Mouse (Mus musculus) 3134 (cell line): ENCODE data around the gene Ephb1.

Experiments used
- DNase-seq: peaks from one replicate; pipeline ENCODE4 v3.0.0-alpha.2; 2011; ENCODE audit warnings: low spot score; ENCODE audit not compliant: insufficient read length; ENCODE audit errors: extremely low read depth

The Ephb1 gene

DNA sequence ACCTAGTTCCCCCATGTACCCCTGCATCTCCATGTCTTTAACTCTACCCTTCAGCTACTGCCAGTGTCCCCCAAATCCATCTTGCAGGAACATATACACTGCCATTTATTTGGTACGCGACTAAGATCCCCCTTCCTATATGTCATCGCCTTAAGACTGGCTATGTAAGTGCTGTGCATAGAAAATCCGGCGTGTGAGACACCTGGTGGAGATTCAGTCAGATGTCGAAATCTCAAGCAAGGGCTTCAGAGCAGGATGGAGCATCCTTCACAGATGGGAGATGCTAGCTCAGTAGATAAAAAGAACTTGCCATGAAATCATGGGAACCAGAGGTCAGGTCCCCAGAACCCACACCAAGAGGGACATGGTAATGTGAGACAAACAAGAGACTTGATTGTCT is 276.3 kb downstream of the Ephb1 start:
- DNase-seq = no peak

DNA sequence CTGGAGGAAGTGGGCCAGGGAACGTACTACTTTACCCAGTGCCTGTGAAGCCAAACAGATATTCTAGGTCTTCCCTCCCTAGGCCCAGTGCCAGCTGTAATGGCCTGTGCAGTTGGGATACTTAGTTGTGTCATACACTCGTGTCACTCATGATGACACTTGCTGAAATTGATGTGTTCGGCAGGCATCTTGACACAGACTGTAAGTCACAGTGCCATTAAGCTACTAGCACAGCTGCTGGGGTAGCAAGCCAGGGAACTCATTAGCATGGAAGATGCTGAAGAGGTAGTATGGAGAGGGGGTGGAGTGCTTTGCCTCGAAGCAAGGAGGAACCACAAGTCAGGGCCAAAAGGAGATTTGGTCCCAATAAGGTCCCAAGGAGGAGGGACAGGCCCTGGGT is 279.0 kb downstream of the Ephb1 start:
- no peak for DNase-seq

GRCm38 (mm10) chr9:102073404-102073803 is 281.1 kb downstream of the Ephb1 start:
- no peak for DNase-seq

DNA sequence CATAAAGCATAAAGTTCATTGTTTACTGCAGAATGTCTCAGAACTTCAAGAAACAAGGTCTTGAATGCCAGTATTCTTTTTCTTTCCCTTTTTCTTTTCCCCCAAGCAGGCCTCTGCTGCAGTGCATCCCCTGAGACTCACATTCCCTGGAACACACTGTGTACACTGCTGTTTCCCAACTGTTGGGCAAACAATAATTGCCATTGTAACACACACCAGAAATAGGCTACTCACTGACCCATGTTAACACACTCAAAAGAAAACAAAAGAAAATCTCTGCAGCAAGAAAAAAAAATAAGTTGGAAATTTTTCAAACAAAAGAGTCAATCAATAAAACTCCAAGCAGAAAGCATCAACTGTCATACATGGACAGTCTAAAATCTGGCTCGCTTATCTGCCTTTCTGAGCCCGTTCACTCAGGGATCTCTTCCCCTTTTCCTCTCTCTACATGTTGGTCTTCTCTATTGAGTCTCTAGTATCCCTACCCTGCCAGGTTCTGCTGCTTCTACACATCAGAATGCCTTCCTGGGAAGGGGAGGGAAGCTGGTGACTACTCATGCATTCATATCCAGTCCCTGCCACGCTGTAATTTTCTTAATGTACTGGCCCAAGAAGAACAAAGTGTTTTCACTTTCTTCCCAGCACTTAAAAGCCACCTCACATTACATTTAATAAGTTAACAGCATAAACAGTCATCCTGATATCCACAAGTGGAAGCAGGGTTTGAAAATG is 285.2 kb downstream of the Ephb1 start:
- no peak for DNase-seq

DNA sequence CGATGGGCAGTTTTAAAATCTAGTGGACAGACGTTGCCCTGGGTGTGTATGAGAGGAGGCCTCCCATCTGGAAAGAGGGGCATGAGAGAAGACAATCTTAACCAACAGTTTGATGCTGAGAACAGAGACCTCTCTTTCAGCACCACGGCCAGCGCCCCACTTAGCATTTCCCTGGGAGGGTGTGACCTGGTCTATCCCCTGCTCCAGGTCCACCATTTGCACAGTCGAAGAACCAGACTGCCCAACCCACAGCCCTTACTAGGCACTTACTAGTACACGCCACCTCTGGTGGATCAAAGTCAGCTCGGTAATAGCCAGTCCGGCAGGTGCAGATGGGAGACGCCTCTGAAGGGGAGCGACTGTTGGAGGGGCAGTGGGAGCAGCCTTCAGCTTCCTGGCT is 287.9 kb downstream of the Ephb1 start:
- DNase-seq = no peak

- DNase-seq = no peak
Observed at GRCm38 (mm10) chr9:102045886-102046285, 308.6 kb downstream of the Ephb1 start.

DNA sequence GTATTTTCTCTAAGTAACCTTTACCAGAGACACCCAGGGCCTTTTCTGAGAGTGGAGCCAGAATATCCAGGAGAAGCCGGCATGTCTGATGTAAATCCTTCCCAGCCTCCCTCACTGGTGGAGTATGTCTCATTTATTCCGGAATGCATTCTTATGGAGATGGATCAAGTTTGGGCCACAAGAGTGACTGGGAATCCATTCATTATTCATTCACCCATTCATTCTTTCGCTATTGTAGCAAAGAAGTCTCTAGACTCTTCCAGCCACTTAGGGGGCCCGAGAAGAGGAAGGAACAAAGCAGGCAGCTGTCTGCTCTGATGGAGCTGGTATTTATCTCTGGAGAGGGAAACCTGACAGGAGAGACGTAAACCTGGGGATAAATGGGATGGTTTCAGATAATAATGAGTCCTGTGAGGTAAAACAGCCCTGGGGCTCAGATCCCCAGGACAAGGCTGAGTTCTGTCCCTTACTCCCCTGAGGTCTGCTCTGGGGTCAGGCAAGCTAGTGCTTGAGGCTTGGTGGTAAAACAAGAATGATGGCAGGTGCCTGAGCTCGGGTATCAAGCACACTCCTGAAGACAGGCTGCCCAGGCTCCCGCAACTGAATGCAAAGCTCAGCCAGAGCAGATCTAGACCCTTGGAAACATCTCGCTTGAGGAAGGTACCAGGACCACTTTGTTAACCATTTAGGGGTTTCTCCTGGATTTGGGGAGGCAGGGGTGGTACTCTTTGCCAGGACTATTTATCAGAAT is 309.2 kb downstream of the Ephb1 start:
- DNase-seq = no peak

- no peak for DNase-seq
Observed at GRCm38 (mm10) chr9:102039011-102039733, 315.3 kb downstream of the Ephb1 start.

GRCm38 (mm10) chr9:102036132-102036531 is 318.4 kb downstream of the Ephb1 start:
- DNase-seq = no peak

- DNase-seq = no peak
Observed at GRCm38 (mm10) chr9:102033231-102033630, 321.3 kb downstream of the Ephb1 start.

DNA sequence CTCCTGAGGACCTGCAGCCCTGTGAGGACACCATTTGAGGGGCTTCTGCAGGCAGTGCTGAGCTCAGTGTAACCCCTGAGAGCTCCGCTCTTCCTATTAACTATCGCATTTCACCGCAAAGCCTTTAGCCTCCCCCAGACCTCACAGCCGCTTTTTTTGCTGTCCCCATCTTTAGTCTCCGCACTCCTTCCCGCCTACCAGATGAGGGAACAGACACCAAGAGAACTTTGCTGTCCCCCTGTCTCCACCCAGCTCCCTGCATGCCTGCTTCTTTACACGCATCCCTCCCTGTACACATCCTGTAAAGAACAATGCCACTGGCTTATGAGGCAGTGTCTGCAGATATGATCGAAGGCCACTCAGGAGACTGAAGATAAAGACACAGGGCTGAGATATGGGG is 322.1 kb downstream of the Ephb1 start:
- DNase-seq = no peak

GRCm38 (mm10) chr9:102029661-102030060 is 324.8 kb downstream of the Ephb1 start:
- no peak for DNase-seq

- DNase-seq = no peak
Observed at GRCm38 (mm10) chr9:102026136-102026535, 328.4 kb downstream of the Ephb1 start.

- no peak for DNase-seq
Observed at GRCm38 (mm10) chr9:102025141-102025540, 329.4 kb downstream of the Ephb1 start.

DNA sequence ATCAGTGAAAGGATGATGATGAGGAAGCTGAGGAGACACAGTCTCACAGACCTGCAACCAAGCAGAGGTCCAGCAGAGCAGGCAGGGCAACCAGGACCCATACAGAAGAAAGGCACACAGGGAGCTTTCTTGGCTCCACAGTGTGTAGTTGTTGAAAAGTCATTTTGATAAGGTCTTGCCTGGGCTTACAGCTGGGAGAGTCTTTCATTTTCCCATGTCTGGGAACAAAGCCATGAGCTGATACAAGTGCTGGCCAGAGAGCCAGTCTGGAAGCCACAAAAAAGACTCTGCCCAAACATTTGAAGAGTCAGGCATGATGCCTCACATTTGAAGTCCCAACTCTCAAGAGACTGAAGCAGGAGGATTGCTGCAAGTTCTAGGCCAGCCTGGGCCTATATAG is 339.0 kb downstream of the Ephb1 start:
- no peak for DNase-seq

DNA sequence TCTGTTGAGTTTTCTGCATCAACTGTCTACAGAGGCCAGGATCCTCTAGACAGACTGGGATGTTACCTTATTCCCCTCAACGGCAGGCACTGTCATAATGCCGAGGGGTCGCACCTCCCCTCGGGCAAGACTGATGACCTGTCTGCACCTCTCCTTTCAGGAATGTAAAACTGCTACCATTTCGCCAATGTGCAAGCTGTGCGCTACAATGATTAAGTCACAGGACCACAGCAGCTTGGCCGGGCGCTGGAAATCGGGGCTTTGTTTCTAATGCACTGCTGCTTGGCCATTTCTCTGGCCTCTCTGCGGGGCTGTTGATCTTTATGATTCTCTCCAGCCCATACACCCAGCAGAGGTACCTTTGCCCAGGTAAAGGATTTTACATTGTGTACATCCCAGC is 346.8 kb downstream of the Ephb1 start:
- DNase-seq = no peak

DNA sequence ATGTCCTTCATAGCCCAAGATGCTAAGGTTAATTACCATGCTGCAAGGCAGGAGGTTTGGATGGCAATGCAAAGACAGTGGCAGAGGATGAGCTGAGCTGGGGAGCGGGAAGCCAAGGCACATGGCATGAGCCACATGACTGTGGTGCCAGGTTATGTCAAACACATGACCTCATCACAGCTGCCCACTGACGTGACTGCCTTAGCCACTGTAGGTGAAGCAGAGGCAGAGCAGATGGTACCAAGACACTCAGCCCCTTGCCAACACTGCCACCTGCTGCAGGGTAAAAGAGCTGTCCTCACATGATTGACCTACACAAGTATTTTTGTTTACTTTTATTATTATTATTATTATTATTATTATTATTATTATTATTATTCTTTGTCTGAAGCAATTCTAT is 348.0 kb downstream of the Ephb1 start:
- no peak for DNase-seq

GRCm38 (mm10) chr9:102002920-102003319 is 351.6 kb downstream of the Ephb1 start:
- DNase-seq = no peak

GRCm38 (mm10) chr9:102002186-102002585 is 352.3 kb downstream of the Ephb1 start:
- no peak for DNase-seq

DNA sequence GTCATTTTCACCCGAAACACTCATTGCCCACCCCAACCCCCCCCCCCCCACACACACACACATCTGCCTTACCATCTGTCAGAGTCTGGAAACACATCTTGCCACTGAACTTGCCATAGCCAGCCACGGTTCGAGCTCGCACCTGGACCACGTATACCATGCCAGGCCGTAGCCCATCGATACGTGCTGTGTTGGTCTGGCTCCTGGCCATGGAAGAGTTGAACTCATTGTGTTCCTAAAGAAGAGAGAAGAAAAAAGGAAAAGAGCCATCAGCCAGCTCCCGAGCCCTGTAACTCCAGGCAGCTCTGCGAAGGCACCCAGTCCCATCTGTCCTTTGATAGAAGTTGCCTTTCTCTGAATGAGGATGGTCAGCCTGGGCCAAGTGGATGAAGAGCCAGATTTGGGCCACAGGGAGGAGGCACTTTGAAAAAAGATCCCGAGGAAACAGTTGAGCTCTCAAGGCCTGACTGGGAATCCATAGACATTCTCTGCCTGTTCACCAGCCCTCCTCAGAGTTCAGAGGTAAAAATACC is 352.8 kb downstream of the Ephb1 start:
- DNase-seq = no peak

GRCm38 (mm10) chr9:101999690-102000089 is 354.8 kb downstream of the Ephb1 start:
- no peak for DNase-seq
